Mouse (Mus musculus) testis, adult 2 months (tissue): ENCODE measurements around the gene Scgb1c1. TPM values are rescaled to one million over a fixed set of nuclear protein-coding genes. Genes with fewer than 3 reads are reported as not detected.
A peak's percentile ranks its signal among the peaks of the same experiment; 100 is the strongest.

Experiments
- H3K27ac ChIP-seq: fragments of 200-500 bp; 2 replicates; pipeline ENCODE4 v1.5.1; 2012; ENCODE audit warnings: low read depth, low read length; ENCODE audit not compliant: control insufficient read depth, insufficient read depth
- H3K27me3 ChIP-seq: fragments of 200-500 bp; 2 replicates; pipeline ENCODE4 v1.6.1; 2012; ENCODE audit warnings: mild to moderate bottlenecking, low read length, moderate library complexity; ENCODE audit not compliant: control insufficient read depth, insufficient read depth
- H3K36me3 ChIP-seq: fragments of 200-500 bp; 2 replicates; pipeline ENCODE4 v1.6.1; 2012; ENCODE audit warnings: mild to moderate bottlenecking, low read length; ENCODE audit not compliant: control insufficient read depth, insufficient read depth
- H3K4me1 ChIP-seq: fragments of 200-500 bp; 2 replicates; pipeline ENCODE4 v1.6.1; 2012; ENCODE audit warnings: low read length; ENCODE audit not compliant: control insufficient read depth, insufficient read depth
- H3K4me3 ChIP-seq: fragments of 200-500 bp; 2 replicates; pipeline ENCODE4 v1.5.1; 2012; ENCODE audit warnings: low read depth, mild to moderate bottlenecking, low read length, moderate library complexity, mixed read lengths; ENCODE audit not compliant: control insufficient read depth
- CTCF ChIP-seq: fragments of 200-500 bp; IDR thresholded peaks from 2 replicates; pipeline ENCODE4 v1.5.1; 2012; ENCODE audit warnings: low read depth, mild to moderate bottlenecking, inconsistent platforms, low read length, moderate library complexity; ENCODE audit not compliant: control insufficient read depth, insufficient read depth, insufficient replicate concordance
- POLR2A ChIP-seq: fragments of 200-500 bp; IDR thresholded peaks from 2 replicates; pipeline ENCODE4 v1.6.1; 2012; ENCODE audit warnings: low read depth, mild to moderate bottlenecking, inconsistent platforms, low read length, moderate library complexity; ENCODE audit not compliant: control insufficient read depth
- polyA plus RNA-seq: library from polyadenylated mRNA; depleted of rRNA; stranded (reverse); fragments of >200 nt; gene quantifications from 2 replicates; pipeline ENCODE4 v1.2.3, GENCODE M21; 2012

The Scgb1c1 gene
- polyA plus RNA-seq, 1 experiment, result not detected

DNA sequence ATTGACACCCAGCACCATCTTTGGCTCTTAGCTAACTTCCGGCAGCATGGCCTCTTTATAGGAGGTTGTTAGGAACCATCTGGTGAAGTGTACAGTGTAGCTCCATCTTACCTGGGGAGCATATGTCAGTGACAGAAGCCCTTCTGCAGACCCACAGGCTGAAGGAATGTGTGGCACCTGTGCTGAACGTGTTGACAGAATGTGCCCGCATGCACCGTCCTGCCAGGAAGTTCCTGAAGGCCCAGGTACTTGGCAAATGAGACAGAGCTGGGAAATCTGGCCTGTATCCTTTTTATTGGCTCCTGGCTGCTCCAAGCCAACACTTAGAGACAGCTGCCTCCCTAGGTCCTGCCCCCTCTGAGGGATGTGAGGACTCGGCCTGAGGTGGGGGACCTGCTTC, 15.4 kb downstream of the Scgb1c1 start:
- H3K27me3 ChIP-seq, result no peaks in the 10 kb centered on the region
- H3K27ac ChIP-seq, result no peak overlapping the region
- H3K4me3 ChIP-seq, result no peak overlapping the region
- TF ChIP-seq CTCF, result no peak
- TF ChIP-seq POLR2A, result no peak
- H3K36me3 ChIP-seq, result no peaks in the 10 kb centered on the region; the same call in 1 of the 2 replicates
- peaks cover 9% of the 10 kb centered on the region for H3K4me1 ChIP-seq

DNA sequence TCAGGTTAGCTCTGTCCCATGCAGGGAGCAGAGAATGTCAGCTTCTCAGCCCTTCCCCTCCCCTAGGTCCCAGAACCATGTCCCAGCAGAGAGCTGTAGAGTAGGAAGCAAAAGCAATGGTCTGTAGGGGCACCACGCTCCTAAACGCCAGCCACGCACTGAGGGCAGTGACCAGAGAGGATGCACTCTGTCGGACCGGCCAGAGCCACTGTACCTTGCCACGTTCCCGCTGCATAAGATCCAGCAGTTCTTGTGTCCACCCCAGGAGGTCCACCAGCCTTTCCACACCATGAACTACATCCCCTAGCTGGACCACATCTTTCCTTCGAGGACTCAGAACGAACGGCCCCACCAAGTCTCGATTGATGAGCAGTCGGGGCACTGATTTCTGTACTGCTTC, 19.4 kb downstream of the Scgb1c1 start:
- no peaks in the 10 kb centered on the region for H3K4me1 ChIP-seq
- TF ChIP-seq CTCF (no peak), POLR2A (peak; percentile 25; the same call in 1 of the 2 replicates)
- H3K36me3 ChIP-seq, result no peaks in the 10 kb centered on the region; the same call in 1 of the 2 replicates
- no peak overlapping the region for H3K27ac ChIP-seq
- no peaks in the 10 kb centered on the region for H3K27me3 ChIP-seq
- no peak overlapping the region for H3K4me3 ChIP-seq

DNA sequence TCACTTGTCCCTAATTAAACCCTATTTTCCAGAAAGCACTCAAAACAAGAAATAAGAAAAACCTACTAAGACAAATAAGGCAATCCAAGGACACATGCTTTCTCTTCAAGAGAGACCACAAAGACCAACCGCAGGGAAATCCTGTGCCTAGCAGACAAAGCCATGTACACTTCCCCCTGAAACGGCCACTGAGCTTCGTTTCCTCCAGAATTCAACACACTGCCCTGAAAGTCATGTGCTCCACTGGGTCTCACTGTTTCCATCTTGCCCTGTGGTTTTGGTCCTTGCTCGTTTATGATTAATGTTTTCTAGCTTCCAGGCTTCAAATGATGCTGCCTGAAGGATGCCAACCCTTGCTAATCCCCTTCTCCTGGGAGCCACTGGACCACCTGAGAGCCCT, 28.9 kb downstream of the Scgb1c1 start:
- no peaks in the 10 kb centered on the region for H3K4me1 ChIP-seq
- H3K27ac ChIP-seq, result no peak overlapping the region
- H3K27me3 ChIP-seq, result no peaks in the 10 kb centered on the region
- H3K4me3 ChIP-seq, result no peak overlapping the region
- TF ChIP-seq CTCF (no peak), POLR2A (no peak)
- H3K36me3 ChIP-seq, result peaks cover 2% of the 10 kb centered on the region

DNA sequence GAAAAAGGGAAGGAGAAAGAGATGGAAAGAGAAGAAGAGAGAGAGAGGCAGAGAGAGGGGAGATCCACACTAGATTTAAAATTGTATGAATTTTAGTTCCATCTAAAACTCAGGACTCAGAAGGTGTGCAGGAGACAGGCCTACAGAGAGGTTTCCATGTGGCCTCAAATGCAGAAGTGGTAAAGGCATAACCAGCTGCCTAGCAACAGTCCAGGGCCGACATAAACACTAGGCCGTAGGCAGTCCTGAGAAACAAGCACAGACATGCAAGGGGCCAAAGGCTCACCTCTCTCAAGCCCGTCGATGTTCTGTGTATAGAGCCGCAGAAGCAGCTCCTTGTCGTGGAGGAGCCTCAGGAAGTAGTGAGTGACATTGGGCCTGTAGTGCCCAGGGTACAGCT, 32.0 kb downstream of the Scgb1c1 start:
- Histone ChIP-seq H3K4me3 (no peak overlapping the region), H3K4me1 (peaks cover 3% of the 10 kb centered on the region), H3K27me3 (no peaks in the 10 kb centered on the region), H3K36me3 (peaks cover 2% of the 10 kb centered on the region), H3K27ac (no peak overlapping the region)
- TF ChIP-seq POLR2A, result no peak
- no peak for TF ChIP-seq CTCF

DNA sequence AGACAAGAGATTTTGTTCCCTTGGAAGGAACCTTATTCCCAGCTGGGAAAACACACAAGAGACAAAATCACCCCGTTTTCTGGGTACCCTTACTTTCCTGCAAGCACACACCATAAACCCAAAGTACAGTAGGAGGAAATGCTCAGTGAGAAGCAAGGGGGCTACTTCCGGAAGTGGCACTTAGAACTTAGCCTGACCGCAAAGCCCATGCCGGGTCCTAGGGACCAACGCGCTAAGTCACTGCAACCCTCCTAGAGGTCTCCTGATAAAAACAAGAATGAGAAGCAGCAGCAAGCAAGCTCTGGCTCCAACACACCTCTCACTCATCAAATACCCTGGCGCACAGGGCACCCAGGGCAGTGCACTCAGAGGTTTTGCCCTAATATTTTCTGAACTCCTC, 34.0 kb downstream of the Scgb1c1 start:
- H3K4me3 ChIP-seq, result no peak overlapping the region
- TF ChIP-seq POLR2A (no peak), CTCF (no peak)
- H3K4me1 ChIP-seq, result peaks cover 3% of the 10 kb centered on the region
- no peaks in the 10 kb centered on the region for H3K27me3 ChIP-seq
- peaks cover 2% of the 10 kb centered on the region for H3K36me3 ChIP-seq
- H3K27ac ChIP-seq, result no peak overlapping the region

DNA sequence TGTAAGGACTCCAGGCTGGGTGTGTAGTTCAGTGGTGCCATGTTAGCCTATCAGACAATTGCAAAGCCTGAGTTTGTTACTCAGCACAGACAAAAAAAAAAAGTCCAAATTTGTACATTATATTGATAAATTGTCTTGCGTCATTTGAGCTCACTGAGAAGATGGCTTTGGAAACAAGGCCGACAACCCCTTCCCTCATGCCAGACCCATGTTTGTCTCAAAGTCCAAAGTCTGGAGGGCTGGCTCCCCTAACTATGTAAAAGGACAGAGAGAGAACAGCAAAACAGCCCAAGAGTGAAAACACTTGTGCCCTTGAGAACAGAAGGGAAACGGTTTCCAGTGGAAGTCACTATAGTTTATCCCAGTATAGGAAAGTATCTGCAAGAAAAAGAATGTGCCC, 35.1 kb downstream of the Scgb1c1 start:
- H3K27me3 ChIP-seq, result no peaks in the 10 kb centered on the region
- no peak overlapping the region; the same call in 1 of the 2 replicates for H3K4me3 ChIP-seq
- H3K27ac ChIP-seq, result no peak overlapping the region
- peaks cover 3% of the 10 kb centered on the region for H3K4me1 ChIP-seq
- no peak for TF ChIP-seq CTCF
- TF ChIP-seq POLR2A, result no peak
- H3K36me3 ChIP-seq, result peaks cover 2% of the 10 kb centered on the region

DNA sequence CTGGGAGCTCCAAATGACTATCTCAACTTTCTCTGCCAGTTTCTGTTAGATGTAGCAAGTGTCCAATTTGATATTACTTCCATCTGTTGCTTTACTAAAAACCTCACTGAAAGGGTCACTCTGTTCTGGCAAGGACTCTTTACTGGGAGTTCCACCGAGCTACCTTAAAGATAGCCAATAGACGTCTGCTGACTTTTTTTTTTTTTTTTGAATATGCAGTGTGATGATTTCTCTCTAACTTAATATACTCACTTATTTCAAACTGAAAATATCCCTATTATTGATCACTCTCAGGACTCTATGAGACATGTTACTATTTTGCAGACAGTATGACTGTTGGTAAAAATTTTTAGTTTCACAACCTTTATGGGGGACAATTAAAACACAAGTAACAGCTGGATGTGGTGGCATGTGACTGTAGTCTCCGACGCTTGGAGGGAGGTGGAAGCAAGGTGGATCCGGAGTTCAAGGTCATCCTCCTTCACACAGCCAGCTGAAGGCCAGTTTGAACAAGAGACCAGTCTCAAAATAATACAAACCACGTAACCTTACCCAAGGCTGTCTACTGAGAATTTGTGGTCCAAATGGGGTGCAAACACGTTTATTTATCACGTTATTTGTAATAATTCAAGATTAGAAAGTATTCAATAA, 35.6 kb downstream of the Scgb1c1 start:
- peak overlapping the region; percentile 97 for H3K4me3 ChIP-seq
- no peak overlapping the region for H3K27ac ChIP-seq
- TF ChIP-seq POLR2A, result no peak
- no peak for TF ChIP-seq CTCF
- peaks cover 2% of the 10 kb centered on the region for H3K36me3 ChIP-seq
- H3K4me1 ChIP-seq, result peaks cover 3% of the 10 kb centered on the region
- no peaks in the 10 kb centered on the region for H3K27me3 ChIP-seq
